ENCODE assay signal across 31 mouse cellular contexts in the genomic region with DNA sequence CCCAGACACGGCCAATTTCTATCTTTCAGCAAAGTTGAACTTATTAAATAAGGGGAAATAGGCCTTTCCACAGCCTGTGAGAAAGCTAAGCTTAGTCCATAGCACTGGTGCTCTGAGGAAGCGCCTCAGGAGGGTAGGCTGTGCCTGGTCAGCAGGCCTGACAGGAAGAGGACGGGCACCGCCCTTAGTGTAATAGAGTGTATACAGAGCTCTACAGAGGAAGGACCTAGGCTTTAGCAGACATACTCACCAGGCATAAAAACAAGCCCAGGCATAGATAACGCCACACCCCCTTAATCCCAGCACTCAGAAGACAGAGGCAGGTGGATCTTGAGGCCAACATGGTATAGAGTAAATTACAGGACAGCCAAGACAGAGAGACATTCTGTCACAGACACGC. TPM values are rescaled to one million over a fixed set of nuclear protein-coding genes. Genes with fewer than 3 reads are reported as not detected.
DNase-seq lines count a peak whose midpoint lies in the region; ATAC-seq and TF ChIP-seq lines count a peak whose summit lies in the region.
"Had no signal": no experiment of that assay in that cellular context is flagged by ENCODE, and none has a peak within 500 bp of the region (broad histone marks: within the 10 kb centered on the region; RNA-seq: fewer than 3 reads in every experiment).

No protein-coding gene starts in this region.

- no peaks in the 10 kb centered on the region for H3K4me1 ChIP-seq in lung, postnatal 0 days (ENCODE audit: insufficient read depth, low read depth, low read length)
- peaks cover 5% of the 10 kb centered on the region; the same call in 1 of the 2 replicates for H3K4me1 ChIP-seq in lung, adult 2 months (ENCODE audit: control insufficient read depth, insufficient read depth, low read length)
- H3K4me1 ChIP-seq in liver, embryonic 11.5 days (replicated peaks; ENCODE audit: control insufficient read depth, insufficient read depth, low read length) = peaks cover 20% of the 10 kb centered on the region
- H3K4me1 ChIP-seq in liver, embryonic 15.5 days (replicated peaks) = peaks cover 45% of the 10 kb centered on the region
- H3K4me1 ChIP-seq in stomach, postnatal 0 days (replicated peaks; ENCODE audit: control insufficient read depth, insufficient read depth) = no peaks in the 10 kb centered on the region
- H3K4me1 ChIP-seq: embryonic facial prominence, embryonic 13.5 days; hindbrain, embryonic 15.5 days; lung, embryonic 15.5 days; midbrain, embryonic 15.5 days; neural tube, embryonic 15.5 days had no signal

- H3K36me3 ChIP-seq in lung, postnatal 0 days (ENCODE audit: insufficient read depth, low read length) = peaks cover 34% of the 10 kb centered on the region
- peaks cover 50% of the 10 kb centered on the region for H3K36me3 ChIP-seq in liver, embryonic 11.5 days (ENCODE audit: control insufficient read depth, insufficient read depth, low read length)
- H3K36me3 ChIP-seq in liver, embryonic 15.5 days (replicated peaks) = peaks cover 91% of the 10 kb centered on the region
- H3K36me3 ChIP-seq in stomach, postnatal 0 days (ENCODE audit: control insufficient read depth, insufficient read depth, low read length) = peaks cover 39% of the 10 kb centered on the region

- no peak overlapping the region for H3K27ac ChIP-seq in lung, postnatal 0 days (ENCODE audit: low read length)
- H3K27ac ChIP-seq in liver, embryonic 11.5 days (ENCODE audit: low read depth, low read length) = no peak overlapping the region
- peak overlapping the region; percentile 38 for H3K27ac ChIP-seq in liver, embryonic 15.5 days (replicated peaks)
- H3K27ac ChIP-seq in stomach, postnatal 0 days (replicated peaks) = no peak overlapping the region
- H3K27ac ChIP-seq: embryonic facial prominence, embryonic 13.5 days; forebrain, embryonic 10.5 days; heart, embryonic 13.5 days; hindbrain, embryonic 10.5 days; hindbrain, embryonic 15.5 days; lung, embryonic 15.5 days; midbrain, embryonic 10.5 days; midbrain, embryonic 15.5 days; neural tube, embryonic 15.5 days had no signal

- H3K27me3 ChIP-seq in lung, postnatal 0 days (replicated peaks; ENCODE audit: insufficient read depth, low read length) = no peaks in the 10 kb centered on the region
- no peaks in the 10 kb centered on the region for H3K27me3 ChIP-seq in liver, embryonic 11.5 days (replicated peaks; ENCODE audit: control insufficient read depth, insufficient read depth, low read length)
- no peaks in the 10 kb centered on the region for H3K27me3 ChIP-seq in liver, embryonic 15.5 days
- no peaks in the 10 kb centered on the region for H3K27me3 ChIP-seq in stomach, postnatal 0 days (ENCODE audit: control insufficient read depth, insufficient read depth, low read length)
- H3K27me3 ChIP-seq: embryonic facial prominence, embryonic 13.5 days; heart, embryonic 13.5 days; hindbrain, embryonic 15.5 days; lung, embryonic 15.5 days; midbrain, embryonic 15.5 days; neural tube, embryonic 15.5 days had no signal

- no peaks in the 10 kb centered on the region for H3K9me3 ChIP-seq in lung, postnatal 0 days (ENCODE audit: low read length)
- no peaks in the 10 kb centered on the region for H3K9me3 ChIP-seq in liver, embryonic 11.5 days (ENCODE audit: control insufficient read depth, low read length)
- H3K9me3 ChIP-seq in liver, embryonic 15.5 days (replicated peaks) = no peaks in the 10 kb centered on the region
- H3K9me3 ChIP-seq in stomach, postnatal 0 days (ENCODE audit: control insufficient read depth, low read length) = no peaks in the 10 kb centered on the region
- H3K9me3 ChIP-seq: embryonic facial prominence, embryonic 13.5 days; forebrain, embryonic 10.5 days; heart, embryonic 13.5 days; hindbrain, embryonic 10.5 days; hindbrain, embryonic 15.5 days; lung, embryonic 15.5 days; midbrain, embryonic 10.5 days; midbrain, embryonic 15.5 days; neural tube, embryonic 15.5 days had no signal

- no peak overlapping the region for H3K4me2 ChIP-seq in lung, postnatal 0 days (replicated peaks; ENCODE audit: low read depth, low read length)
- no peak overlapping the region for H3K4me2 ChIP-seq in liver, embryonic 11.5 days
- peak overlapping the region; percentile 5; the same call in 1 of the 2 replicates for H3K4me2 ChIP-seq in liver, embryonic 15.5 days
- no peak overlapping the region for H3K4me2 ChIP-seq in stomach, postnatal 0 days (replicated peaks; ENCODE audit: low read depth)
- H3K4me2 ChIP-seq: embryonic facial prominence, embryonic 13.5 days; hindbrain, embryonic 15.5 days; lung, embryonic 15.5 days; midbrain, embryonic 15.5 days; neural tube, embryonic 15.5 days had no signal

- H3K9ac ChIP-seq in lung, postnatal 0 days (replicated peaks; ENCODE audit: low read depth) = no peak overlapping the region
- no peak overlapping the region for H3K9ac ChIP-seq in liver, embryonic 11.5 days (ENCODE audit: low read depth, low read length)
- no peak overlapping the region for H3K9ac ChIP-seq in liver, embryonic 15.5 days
- no peak overlapping the region for H3K9ac ChIP-seq in stomach, postnatal 0 days (ENCODE audit: low read length)
- H3K9ac ChIP-seq: embryonic facial prominence, embryonic 13.5 days; heart, embryonic 13.5 days; hindbrain, embryonic 15.5 days; lung, embryonic 15.5 days; midbrain, embryonic 15.5 days; neural tube, embryonic 15.5 days had no signal

- TF ChIP-seq EP300 in lung, postnatal 0 days (IDR thresholded peaks at IDR 0.05) = no peak
- no peak for TF ChIP-seq EP300 in stomach, postnatal 0 days (optimal IDR thresholded peaks at IDR 0.05)

- H3K4me3 ChIP-seq in lung, postnatal 0 days (ENCODE audit: low read depth, low read length) = no peak overlapping the region
- no peak overlapping the region for H3K4me3 ChIP-seq in lung, adult 2 months (replicated peaks; ENCODE audit: extremely low read depth, low read depth, low read length)
- H3K4me3 ChIP-seq in liver, embryonic 11.5 days (ENCODE audit: low read depth, low read length) = no peak overlapping the region
- H3K4me3 ChIP-seq in liver, embryonic 15.5 days (replicated peaks) = no peak overlapping the region
- H3K4me3 ChIP-seq in stomach, postnatal 0 days (ENCODE audit: low read depth, low read length) = no peak overlapping the region
- H3K4me3 ChIP-seq: embryonic facial prominence, embryonic 13.5 days; forebrain, embryonic 10.5 days; heart, embryonic 13.5 days; hindbrain, embryonic 10.5 days; hindbrain, embryonic 15.5 days; lung, embryonic 15.5 days; midbrain, embryonic 10.5 days; midbrain, embryonic 15.5 days; neural tube, embryonic 15.5 days had no signal

- WGBS in lung, postnatal 0 days = 69% methylated on average over 6 of the region's 6 CpGs
- 61% methylated on average over 6 of the region's 6 CpGs for WGBS in lung, adult 2 months
- WGBS in liver, embryonic 11.5 days = 81% methylated on average over 6 of the region's 6 CpGs
- WGBS in liver, embryonic 15.5 days (ENCODE audit: insufficient replicate concordance) = 70% methylated on average over 6 of the region's 6 CpGs
- 75% methylated on average over 6 of the region's 6 CpGs for WGBS in stomach, postnatal 0 days

- TF ChIP-seq POLR2A in lung, adult 2 months (IDR thresholded peaks at IDR 0.05; ENCODE audit: borderline replicate concordance, extremely low read depth, low read depth, low read length) = no peak

- TF ChIP-seq CTCF in lung, postnatal 0 days (IDR thresholded peaks at IDR 0.05) = no peak
- TF ChIP-seq CTCF in lung, adult 2 months (IDR thresholded peaks at IDR 0.05; ENCODE audit: insufficient read depth, low read length) = no peak
- TF ChIP-seq CTCF in stomach, postnatal 0 days (IDR thresholded peaks at IDR 0.05; ENCODE audit: low read depth) = no peak

- no peak for DNase-seq in lung, postnatal 0 days (ENCODE audit: low spot score)
- no peak for DNase-seq in lung, adult 2 months
- DNase-seq in liver, embryonic 11.5 days (ENCODE audit: low spot score) = no peak
- DNase-seq in stomach, postnatal 0 days (ENCODE audit: low spot score) = no peak
- DNase-seq in layer of hippocampus, postnatal 25 days (ENCODE audit: extremely low spot score in 1 of 2, low spot score in 1 of 2) = no peak
- DNase-seq in layer of hippocampus, postnatal 14 days (ENCODE audit: low spot score in 2 of 2) = no peak
- DNase-seq: adrenal gland, postnatal 10 days; B cell, adult 2 months; cerebellum, adult 11 months; cerebellum, postnatal 10 days; gastrocnemius, postnatal 25 days; heart, postnatal 10 days; kidney, adult 11 months; kidney, postnatal 14 days; layer of hippocampus, adult 9-11 months; left cerebral cortex, postnatal 4 days; retina, postnatal 1 day; right cerebral cortex, postnatal 14 days; thymus, postnatal 36 days had no signal

- ATAC-seq in lung, postnatal 0 days = peak; percentile 62; the same call in 1 of the 2 replicates
- ATAC-seq in liver, embryonic 11.5 days (replicated peaks; ENCODE audit: low FRiP score) = peak; percentile 76
- ATAC-seq in liver, embryonic 15.5 days (ENCODE audit: insufficient read depth) = peak; percentile 75
- peak; percentile 33; the same call in 1 of the 2 replicates for ATAC-seq in stomach, postnatal 0 days (ENCODE audit: low FRiP score, low TSS enrichment)
- ATAC-seq: forebrain, embryonic 16.5 days; inflammation-experienced regulatory T-cells, adult 6 months; midbrain, embryonic 15.5 days had no signal

RNA-seq across cellular contexts. Expression of gene Rnf10, which starts 12.3 kb away (rescaled TPM):
- polyA plus RNA-seq in lung, postnatal 0 days (2015; fragmentation: Nextera tagmentation; extraction: Ambion mirVana) = 98.5 and 104 TPM in 2 replicates
- polyA plus RNA-seq in lung, adult 2 months (2012; rRNA removed) = 133 and 160 TPM in 2 replicates
- polyA plus RNA-seq in liver, embryonic 11.5 days (2014; fragmentation: Nextera tagmentation; extraction: Ambion mirVana) = 72.2 and 76.8 TPM in 2 replicates
- 146 and 173 TPM in 2 replicates for polyA plus RNA-seq in liver, embryonic 15.5 days (2015; fragmentation: Nextera tagmentation; extraction: Ambion mirVana)
- 84.0 and 93.0 TPM in 2 replicates for polyA plus RNA-seq in stomach, postnatal 0 days (2015; fragmentation: Nextera tagmentation; extraction: Ambion mirVana)
- 100 to 1,000 TPM; 252 to 257 TPM for total RNA-seq in layer of hippocampus, postnatal 25 days (2021)
- total RNA-seq in layer of hippocampus, postnatal 14 days (2021) = 100 to 1,000 TPM; 262 to 266 TPM

RNA-seq across cellular contexts. Expression of gene Coq5, which starts 19.1 kb away (rescaled TPM):
- polyA plus RNA-seq in lung, postnatal 0 days (2015; fragmentation: Nextera tagmentation; extraction: Ambion mirVana) = 18.9 and 19.4 TPM in 2 replicates
- polyA plus RNA-seq in lung, adult 2 months (2012; rRNA removed) = 7.7 and 11.5 TPM in 2 replicates
- 62.7 and 67.9 TPM in 2 replicates for polyA plus RNA-seq in liver, embryonic 11.5 days (2014; fragmentation: Nextera tagmentation; extraction: Ambion mirVana)
- polyA plus RNA-seq in liver, embryonic 15.5 days (2015; fragmentation: Nextera tagmentation; extraction: Ambion mirVana) = 27.5 and 28.4 TPM in 2 replicates
- 32.6 and 32.9 TPM in 2 replicates for polyA plus RNA-seq in stomach, postnatal 0 days (2015; fragmentation: Nextera tagmentation; extraction: Ambion mirVana)
- 10 to 100 TPM; 38.5 to 42.8 TPM for total RNA-seq in layer of hippocampus, postnatal 25 days (2021)
- total RNA-seq in layer of hippocampus, postnatal 14 days (2021) = 10 to 100 TPM; 38.8 to 40.3 TPM

RNA-seq across cellular contexts. Expression of gene Pop5, which starts 24.7 kb away (rescaled TPM):
- 77.6 and 78.8 TPM in 2 replicates for polyA plus RNA-seq in lung, postnatal 0 days (2015; fragmentation: Nextera tagmentation; extraction: Ambion mirVana)
- 51.5 and 55.4 TPM in 2 replicates for polyA plus RNA-seq in lung, adult 2 months (2012; rRNA removed)
- polyA plus RNA-seq in liver, embryonic 11.5 days (2014; fragmentation: Nextera tagmentation; extraction: Ambion mirVana) = 171 and 181 TPM in 2 replicates
- 84.0 and 88.1 TPM in 2 replicates for polyA plus RNA-seq in liver, embryonic 15.5 days (2015; fragmentation: Nextera tagmentation; extraction: Ambion mirVana)
- polyA plus RNA-seq in stomach, postnatal 0 days (2015; fragmentation: Nextera tagmentation; extraction: Ambion mirVana) = 83.9 and 85.3 TPM in 2 replicates
- total RNA-seq in layer of hippocampus, postnatal 25 days (2021) = 100 to 1,000 TPM in 1 of 2 experiments, 10 to 100 TPM in 1; 83.7 to 108 TPM
- total RNA-seq in layer of hippocampus, postnatal 14 days (2021) = 10 to 100 TPM; 68.7 to 72.8 TPM

RNA-seq across cellular contexts. Expression of gene Dynll1, which starts 40.4 kb away (rescaled TPM):
- polyA plus RNA-seq in lung, postnatal 0 days (2015; fragmentation: Nextera tagmentation; extraction: Ambion mirVana) = 1,317 and 1,524 TPM in 2 replicates
- polyA plus RNA-seq in lung, adult 2 months (2012; rRNA removed) = 314 and 332 TPM in 2 replicates
- 1,214 and 1,307 TPM in 2 replicates for polyA plus RNA-seq in liver, embryonic 11.5 days (2014; fragmentation: Nextera tagmentation; extraction: Ambion mirVana)
- 525 and 554 TPM in 2 replicates for polyA plus RNA-seq in liver, embryonic 15.5 days (2015; fragmentation: Nextera tagmentation; extraction: Ambion mirVana)
- 1,661 and 1,792 TPM in 2 replicates for polyA plus RNA-seq in stomach, postnatal 0 days (2015; fragmentation: Nextera tagmentation; extraction: Ambion mirVana)
- total RNA-seq in layer of hippocampus, postnatal 25 days (2021) = 100 to 1,000 TPM; 799 to 873 TPM
- 100 to 1,000 TPM; 770 to 901 TPM for total RNA-seq in layer of hippocampus, postnatal 14 days (2021)
